Mouse (Mus musculus) gastrocnemius, postnatal 14 days (tissue): ENCODE measurements around the gene Atp13a3. TPM values are rescaled to one million over a fixed set of nuclear protein-coding genes. Genes with fewer than 3 reads are reported as not detected.

Experiments used
- DNase-seq: peaks from one replicate; pipeline ENCODE4 v3.0.0; 2021; ENCODE audit warnings: mixed read lengths
- intact Hi-C: fragments of 180-260 bp; cut with DNase I; formaldehyde crosslinking; loops from one replicate; pipeline ENCODE4 v1.15.1; 2025; ENCODE audit warnings: low total_unique reads
- total RNA-seq, 2 experiments: library from RNA; stranded (reverse); gene quantifications; 2 replicates each; pipeline ENCODE4 v1.2.3; 2021

Gene Atp13a3
- total RNA-seq, 2 experiments from 2014 or later = 62.2 to 76.9 TPM

DNA sequence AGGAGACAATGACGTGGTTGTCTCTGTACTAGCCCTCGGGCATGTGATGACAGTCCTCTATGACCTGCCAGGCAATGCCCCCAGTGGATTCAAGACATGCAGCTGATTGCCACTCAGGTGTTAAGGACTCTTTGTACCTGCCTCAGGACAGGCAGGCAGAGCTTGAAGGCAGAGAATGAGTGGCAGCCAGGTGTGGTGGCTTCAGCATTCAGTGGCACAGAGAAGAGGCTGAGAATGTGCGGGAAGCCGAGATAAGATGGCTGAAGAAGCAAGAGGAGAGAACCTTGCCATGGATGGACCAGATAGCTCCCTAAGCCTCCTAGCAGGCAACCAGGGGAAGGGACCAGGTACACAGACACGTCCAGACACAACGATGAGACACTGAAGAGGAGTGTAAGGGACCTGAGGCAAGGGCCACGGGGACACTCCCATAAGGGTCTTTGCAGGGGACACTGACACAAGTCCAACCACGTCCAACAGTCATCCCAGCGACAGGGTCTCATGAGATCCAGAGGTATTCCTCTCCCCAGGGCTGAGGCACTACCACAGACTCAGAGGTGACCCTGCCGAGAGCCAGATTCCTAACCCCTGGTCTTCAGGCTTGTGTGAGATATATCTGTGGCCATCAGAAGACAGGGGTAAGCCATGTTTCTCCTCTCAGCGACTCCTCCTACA lies 109.0 kb downstream of the Atp13a3 start:
- intact Hi-C loops = no loop called here
- DNase-seq = no peak

DNA sequence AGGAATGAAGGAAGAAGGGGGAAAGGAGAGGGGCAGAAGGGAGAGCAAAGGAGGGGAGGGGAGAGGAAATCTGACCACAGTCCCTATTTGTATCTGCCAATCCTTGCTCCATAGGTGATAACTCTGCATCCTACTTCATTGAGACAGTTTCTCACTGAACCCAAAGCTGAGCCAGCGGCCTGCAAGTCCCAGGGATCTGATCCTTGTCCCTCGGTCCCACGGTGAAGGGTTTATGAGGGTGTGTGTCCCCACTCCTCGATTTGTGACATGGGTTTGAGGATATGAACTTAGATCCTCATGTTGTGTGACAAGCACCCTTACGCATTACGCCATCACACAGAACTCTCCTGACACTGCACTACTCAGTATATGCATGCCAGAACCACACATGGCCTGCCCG lies 110.7 kb downstream of the Atp13a3 start:
- DNase-seq = no peak
- intact Hi-C loops = no loop called here

- DNase-seq = no peak
- intact Hi-C loops = no loop called here
Measured at GRCm38 (mm10) chr16:30290436-30290835, 115.3 kb downstream of the Atp13a3 start.

DNA sequence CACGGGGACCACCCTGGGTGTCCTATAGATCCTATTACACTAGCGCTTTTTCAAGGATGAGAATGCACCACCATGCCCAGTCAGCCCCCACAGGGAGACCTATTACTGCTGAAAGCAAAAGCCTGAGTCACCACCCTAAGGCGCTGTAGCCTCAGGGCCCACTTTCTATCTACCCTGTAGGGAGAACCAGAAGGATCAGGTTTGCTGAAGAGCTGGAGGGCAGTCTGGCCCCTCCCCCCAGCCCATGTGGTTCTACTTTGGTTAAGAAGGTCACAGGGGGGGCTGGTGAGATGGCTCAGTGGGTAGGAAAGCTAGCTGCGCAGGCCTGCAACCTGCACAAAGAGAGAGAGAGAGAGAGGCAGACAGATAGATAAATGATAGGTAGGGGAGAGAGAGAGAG lies 120.1 kb downstream of the Atp13a3 start:
- intact Hi-C loops = no loop called here
- no peak for DNase-seq

- DNase-seq = peak; percentile 28
- intact Hi-C loops = no loop called here
Measured at GRCm38 (mm10) chr16:30283743-30284337, 121.9 kb downstream of the Atp13a3 start.

GRCm38 (mm10) chr16:30282844-30283495 lies 122.8 kb downstream of the Atp13a3 start, which contains the start of gene Lrrc15:
TSS of gene Lrrc15 (minus strand) at chr16:30283256.
- intact Hi-C loops = no loop called here
- DNase-seq = peak; percentile 30

DNA sequence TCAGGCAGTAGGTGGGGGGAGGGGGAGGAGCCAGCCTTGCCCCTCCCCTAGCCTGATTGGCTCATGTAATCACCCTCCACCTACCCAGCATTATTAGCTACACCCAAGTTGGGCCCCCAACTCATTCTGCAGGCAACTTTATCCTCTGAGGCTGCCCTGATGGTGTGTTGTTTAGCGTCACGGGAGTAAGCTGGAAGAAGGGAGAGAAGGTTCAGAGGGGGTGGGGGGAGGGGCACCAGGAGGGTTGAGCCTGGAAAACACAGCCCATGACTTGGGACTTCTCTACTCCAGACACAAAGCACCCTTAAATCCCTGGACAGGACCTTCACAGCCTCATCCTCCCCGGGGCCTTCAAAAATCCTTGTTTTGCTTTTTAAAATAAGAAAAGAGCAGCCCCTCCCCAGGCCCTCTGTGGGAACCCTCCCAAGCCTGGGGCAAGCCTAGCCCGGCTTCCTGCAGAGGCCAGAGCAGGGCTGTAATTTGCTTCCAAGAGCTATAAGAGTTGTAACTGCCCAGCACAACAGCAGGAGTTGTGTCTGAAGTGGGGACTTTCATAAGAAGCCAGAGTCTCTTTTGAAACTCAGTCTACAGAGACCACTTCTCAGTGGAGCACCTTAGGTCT lies 125.0 kb downstream of the Atp13a3 start:
- intact Hi-C loops = no loop called here
- no peak for DNase-seq

DNA sequence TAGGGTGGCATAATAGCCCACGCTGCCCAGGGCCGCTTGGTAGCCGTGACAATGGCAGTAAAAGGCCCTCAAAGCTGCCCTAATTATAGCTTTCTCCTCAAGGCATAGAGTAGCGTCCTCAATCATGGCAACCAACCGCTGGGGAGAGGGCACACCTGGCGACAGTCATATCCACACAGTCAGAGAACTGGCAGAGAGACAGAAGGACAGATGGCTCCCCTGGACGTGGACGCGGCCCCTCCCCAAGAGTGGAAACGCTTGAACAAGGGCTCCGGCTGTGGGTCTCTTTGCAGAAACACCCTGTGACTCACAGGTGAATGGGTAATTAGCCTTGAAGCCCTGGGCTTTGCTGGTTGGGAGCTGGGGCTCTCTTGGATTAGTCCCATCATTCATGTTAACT lies 127.4 kb downstream of the Atp13a3 start:
- intact Hi-C loops = no loop called here
- DNase-seq = no peak

GRCm38 (mm10) chr16:30275558-30276340 lies 130.0 kb downstream of the Atp13a3 start:
- intact Hi-C loops = no loop called here
- DNase-seq = no peak

DNA sequence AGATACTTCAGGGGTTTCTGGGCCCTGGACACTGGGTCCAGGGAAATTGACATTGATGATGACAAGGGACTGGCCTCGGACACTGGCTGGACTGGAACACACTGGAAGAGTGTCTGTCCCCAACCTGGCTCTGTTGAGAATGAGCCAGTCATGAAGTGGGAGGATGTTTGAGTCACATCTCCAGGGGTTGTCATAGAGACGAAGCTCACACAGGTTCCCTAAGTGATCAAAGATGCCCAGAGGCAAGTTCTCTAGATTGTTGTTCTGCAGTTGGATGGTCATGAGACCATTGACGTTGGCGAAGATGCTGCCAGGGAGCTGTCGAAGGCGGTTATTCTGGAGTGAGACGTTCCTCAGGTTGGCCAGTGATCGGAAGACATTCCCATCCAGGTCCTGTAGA lies 132.7 kb downstream of the Atp13a3 start:
- DNase-seq = no peak
- intact Hi-C loops = no loop called here

- intact Hi-C loops = no loop called here
- no peak for DNase-seq
Measured at GRCm38 (mm10) chr16:30271941-30272595, 133.7 kb downstream of the Atp13a3 start.

DNA sequence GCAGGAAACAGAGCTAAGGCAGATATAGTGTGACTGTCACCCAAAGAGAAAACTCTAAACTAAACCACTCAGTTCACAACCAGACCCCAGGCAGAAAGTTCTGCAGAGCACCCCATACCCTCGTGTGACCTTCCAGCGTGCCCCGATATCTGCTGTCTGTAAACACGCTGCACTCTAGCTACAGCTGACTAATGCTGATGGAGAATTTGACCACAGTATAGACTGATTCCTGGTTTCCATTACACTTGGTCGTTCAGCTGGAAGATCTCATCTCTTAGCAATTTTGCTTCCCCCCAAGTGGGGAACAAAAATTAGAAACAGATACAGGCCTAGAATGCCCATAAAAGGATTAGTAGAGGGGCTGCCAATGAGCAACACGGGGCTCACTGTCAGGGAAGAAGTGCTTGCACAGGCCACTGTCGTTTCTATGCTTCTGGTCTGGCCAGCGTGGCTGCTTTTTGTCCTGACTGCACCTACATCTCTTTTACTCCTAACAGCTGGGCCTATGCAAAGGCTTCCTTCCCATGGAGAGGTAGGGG lies 134.5 kb downstream of the Atp13a3 start:
- intact Hi-C loops = no loop called here
- no peak for DNase-seq

DNA sequence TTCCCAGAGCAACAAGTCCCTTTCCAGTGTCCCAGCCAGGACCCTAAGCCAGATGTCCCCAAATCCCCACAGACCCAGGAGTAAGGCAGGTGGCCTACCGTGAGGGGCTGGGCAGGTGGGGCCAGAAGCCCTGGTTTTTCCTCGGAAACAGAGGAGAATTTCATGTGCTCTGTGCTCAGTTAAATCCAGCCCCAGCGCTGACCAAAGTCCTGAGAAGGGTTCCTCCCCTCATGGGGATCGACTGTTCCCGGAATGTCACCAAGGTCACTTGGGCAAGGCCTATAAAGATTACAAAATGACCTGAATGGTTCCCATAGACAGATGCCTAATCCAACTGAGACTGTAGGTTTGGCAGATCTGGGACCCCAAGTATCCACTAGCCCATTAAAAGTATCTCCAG lies 138.4 kb downstream of the Atp13a3 start, which contains the start of gene Cpn2:
Cpn2 (minus strand) TSS at position 141 of the 400 bp plus-strand sequence.
- no peak for DNase-seq
- intact Hi-C loops = no loop called here

DNA sequence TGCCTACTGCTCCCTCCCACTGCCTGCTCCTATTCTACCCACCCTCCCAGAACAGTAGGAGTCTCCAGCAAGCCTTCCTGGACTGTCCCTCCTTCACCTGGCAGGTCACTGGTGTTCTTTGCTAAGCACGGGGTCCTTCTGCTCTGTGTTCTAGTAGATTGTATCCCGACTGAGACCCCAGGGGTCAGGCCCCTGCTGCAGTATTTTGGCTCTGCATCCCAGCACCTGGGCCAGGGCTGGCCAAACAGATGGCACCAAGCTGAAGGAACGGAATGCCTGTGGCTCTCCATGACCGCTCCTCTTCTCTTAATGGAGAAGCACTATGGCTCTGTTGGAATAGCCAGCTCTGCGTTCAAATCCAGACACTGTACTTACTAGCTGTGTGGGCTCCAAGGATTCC lies 139.2 kb downstream of the Atp13a3 start:
- no peak for DNase-seq
- intact Hi-C loops = no loop called here

- intact Hi-C loops = no loop called here
- DNase-seq = no peak
Measured at GRCm38 (mm10) chr16:30265611-30266010, 140.2 kb downstream of the Atp13a3 start.

- DNase-seq = no peak
- intact Hi-C loops = no loop called here
Measured at GRCm38 (mm10) chr16:30263156-30263555, 142.6 kb downstream of the Atp13a3 start.

DNA sequence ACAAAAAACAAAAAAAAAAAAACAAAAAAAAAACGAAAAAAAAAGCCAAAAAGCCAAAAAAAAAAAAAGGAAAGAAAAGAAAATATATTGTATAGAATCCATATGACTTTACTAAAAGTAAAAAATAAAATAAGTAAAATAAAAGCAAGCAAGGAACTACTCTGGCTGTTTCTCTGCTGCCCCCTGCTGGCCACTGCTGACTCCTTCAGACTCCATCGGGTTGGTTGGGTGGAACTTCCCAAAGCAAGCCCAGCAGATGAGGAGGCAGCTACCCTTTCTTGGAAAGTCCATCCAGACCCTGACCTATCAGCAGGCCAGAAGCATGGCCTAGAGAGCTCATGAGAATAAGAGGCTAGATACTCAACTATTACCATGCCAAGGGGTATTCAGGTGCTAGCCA lies 143.1 kb downstream of the Atp13a3 start:
- DNase-seq = peak; percentile 69
- intact Hi-C loops = no loop called here
